Mouse (Mus musculus) inflammation-experienced regulatory T-cells, adult 16 weeks (primary cell): ENCODE measurements around the gene Cenpc1. TPM values are rescaled to one million over a fixed set of nuclear protein-coding genes. Genes with fewer than 3 reads are reported as not detected.

Experiments
- polyA plus RNA-seq: library from polyadenylated mRNA; unstranded; fragments of 100-300 nt; shearing (Covaris generic); gene quantifications from one replicate; pipeline ENCODE4 v1.2.1, GENCODE M21; 2017

The Cenpc1 gene
- 21.2 TPM for polyA plus RNA-seq

DNA sequence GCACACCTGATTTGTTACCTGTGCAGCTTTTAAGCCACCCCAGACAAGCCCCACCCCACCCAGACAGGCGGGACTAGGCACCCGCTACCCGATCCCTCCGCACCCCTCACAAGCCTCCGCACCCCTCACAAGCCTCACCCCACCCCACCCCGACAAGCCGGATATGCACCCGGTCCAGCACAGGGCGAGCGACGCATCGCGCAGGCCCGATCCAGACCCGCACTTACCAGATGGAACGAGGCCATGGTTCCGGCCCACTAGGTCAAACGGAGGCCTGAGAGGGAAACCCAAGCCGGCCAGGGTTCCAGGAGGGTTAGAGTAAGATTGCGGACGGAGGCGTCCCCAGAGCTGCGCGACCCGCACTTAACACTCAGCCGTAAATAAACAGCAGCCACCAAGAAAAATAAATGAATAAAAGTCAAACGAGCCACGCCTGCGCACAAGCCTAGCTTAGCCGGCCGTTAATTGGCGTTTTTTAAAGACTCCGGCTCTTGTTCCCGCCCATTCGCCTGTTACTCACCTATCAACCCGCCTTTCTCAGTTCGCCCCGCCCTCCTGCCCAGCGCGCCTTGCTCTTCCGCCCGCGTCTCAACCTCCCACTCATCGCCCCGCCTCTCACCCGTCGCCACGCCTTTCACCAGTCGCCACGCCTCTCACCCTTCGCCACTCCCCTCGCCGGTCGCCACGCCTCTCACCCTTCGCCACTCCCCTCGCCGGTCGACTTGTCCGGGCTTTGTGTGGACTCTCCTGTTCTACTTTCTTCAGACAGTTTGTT is at the start of gene Cenpc1:
Gene Cenpc1, minus strand, starts transcription at position 483 of the 775 bp plus-strand sequence.

DNA sequence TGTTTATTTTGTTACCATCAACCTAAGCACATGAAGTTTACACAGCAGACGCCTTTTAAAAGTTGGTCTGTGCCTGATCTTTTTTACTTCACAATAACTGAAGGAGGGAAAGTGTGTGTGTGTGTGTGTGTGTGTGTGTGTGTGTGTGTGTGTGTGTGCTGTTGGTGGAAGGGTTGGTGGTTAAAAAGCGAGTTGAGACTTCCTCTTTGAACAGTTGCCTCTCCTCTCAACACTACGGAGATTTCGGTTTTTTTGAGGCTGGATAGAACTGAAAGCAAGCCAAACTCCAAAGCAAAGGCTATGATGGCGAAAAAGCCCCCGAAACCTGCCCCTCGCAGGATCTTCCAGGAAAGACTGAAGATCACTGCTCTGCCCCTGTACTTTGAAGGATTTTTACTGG is 6.2 kb upstream of the Cenpc1 start, which contains the start of gene Stap1:
Gene Stap1, plus strand, starts transcription at position 209 of the 400 bp plus-strand sequence.

Other genes starting within 250 kb of the Cenpc1 start
- 92.6 TPM for gene Stap1, start 6.2 kb upstream of the Cenpc1 start, polyA plus RNA-seq
- 31.2 TPM for gene Uba6, start 107.2 kb upstream of the Cenpc1 start, polyA plus RNA-seq
- gene Gnrhr, start 132.3 kb upstream of the Cenpc1 start, polyA plus RNA-seq, result not detected
- gene Tmprss11c, start 223.7 kb upstream of the Cenpc1 start, polyA plus RNA-seq, result not detected